Mouse (Mus musculus) urinary bladder, postnatal 14 days (tissue): ENCODE results near the gene Clcn3.

Source experiments
- DNase-seq: peaks from one replicate; pipeline ENCODE4 v3.0.0; 2021; ENCODE audit warnings: low spot score

Clcn3 gene

GRCm38 (mm10) chr8:60869761-60870160 is 113.3 kb downstream of the Clcn3 start:
- DNase-seq, result no peak

- no peak for DNase-seq
These were observed 114.7 kb downstream of the Clcn3 start for GRCm38 (mm10) chr8:60868236-60868965.

GRCm38 (mm10) chr8:60867468-60868115 is 115.5 kb downstream of the Clcn3 start:
- no peak for DNase-seq

GRCm38 (mm10) chr8:60865504-60866114 is 117.5 kb downstream of the Clcn3 start:
- peak; percentile 69 for DNase-seq

- no peak for DNase-seq
These were observed 118.2 kb downstream of the Clcn3 start for GRCm38 (mm10) chr8:60864875-60865274.

GRCm38 (mm10) chr8:60861783-60862182 is 121.3 kb downstream of the Clcn3 start:
- no peak for DNase-seq

GRCm38 (mm10) chr8:60860749-60861148 is 122.4 kb downstream of the Clcn3 start:
- DNase-seq, result no peak
